Mouse (Mus musculus): Measurements from ENCODE around the gene Mlh1.

Mlh1 gene

DNA sequence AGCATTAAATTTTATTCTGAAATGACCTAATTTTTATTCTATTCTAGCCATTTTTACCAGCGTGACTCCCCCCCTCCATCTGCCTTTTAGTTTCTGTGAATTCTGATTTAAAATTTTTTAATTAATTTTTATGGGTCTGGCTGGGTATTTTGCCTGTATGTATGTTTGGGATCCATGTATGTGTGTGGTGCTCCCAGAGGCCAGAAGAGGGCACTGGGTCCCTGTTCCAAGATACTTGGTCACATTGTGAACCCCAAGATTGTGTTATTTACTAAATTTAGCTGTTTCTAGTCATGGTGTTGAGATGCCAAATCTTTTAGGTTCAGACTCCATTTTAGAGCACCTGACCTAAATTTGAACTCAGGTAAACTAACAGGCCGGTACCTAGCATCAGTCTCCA is 14.9 kb upstream of the Mlh1 start:
- no peak for DNase-seq (ENCODE audit: low read depth, low spot score)

DNA sequence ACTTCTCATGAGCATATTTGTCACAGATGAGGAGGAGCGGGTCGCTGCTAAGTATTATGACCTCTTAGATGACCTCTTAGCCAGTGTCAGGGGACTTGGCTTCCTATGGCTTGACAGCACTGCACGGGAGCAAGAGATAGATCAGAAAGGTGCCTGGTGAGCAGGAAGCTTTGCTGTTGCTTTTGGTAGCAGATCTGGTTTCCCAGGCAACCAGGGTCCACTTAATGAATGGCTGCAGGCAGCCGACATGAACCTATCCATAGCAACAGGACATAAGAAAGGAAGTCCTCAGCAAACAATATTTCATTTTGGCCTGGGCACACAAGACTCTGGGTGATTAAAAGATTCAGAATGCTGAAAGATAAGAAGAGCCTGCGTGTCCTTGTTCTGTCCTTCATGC is 14.1 kb upstream of the Mlh1 start:
- no peak for DNase-seq (ENCODE audit: low read depth, low spot score)

DNA sequence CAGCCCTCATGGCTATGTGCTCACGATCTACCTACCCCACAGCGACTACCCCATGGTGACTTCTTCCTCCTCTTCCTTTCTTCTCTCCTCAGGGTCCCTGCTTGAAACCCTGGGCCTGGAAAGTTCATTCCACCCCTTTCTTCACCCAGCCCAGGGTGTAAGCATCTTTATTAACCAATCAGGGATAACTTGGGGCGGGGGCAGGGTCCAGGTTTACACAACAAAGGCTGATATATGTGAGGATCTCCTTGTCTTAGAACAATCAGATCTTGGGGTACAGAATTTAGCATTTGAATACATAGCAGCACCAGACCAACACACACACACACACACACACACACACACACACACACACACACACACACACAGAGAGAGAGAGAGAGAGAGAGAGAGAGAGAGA is 13.5 kb upstream of the Mlh1 start:
- DNase-seq (ENCODE audit: low read depth, low spot score) = no peak

DNA sequence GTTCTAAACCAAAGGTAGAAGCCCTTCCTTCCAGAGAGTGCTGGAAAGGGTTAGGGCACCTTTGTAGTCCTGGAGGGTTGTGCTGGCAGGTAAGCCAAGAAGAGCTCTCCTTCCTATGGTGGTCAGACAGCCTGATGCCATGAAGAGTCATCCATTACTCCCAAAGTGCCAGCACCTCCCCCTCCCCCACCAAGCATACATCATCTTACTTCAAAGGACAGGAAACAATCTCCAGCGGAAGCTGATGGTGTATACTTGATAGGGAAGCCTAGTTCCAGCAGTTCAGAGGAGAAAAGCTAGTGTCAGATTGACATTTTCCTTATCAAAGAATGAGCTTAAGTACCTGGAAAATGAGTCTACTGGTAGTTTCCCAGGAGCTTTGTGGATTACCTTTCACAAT is 3.6 kb upstream of the Mlh1 start:
- no peak for DNase-seq (ENCODE audit: low read depth, low spot score)

DNA sequence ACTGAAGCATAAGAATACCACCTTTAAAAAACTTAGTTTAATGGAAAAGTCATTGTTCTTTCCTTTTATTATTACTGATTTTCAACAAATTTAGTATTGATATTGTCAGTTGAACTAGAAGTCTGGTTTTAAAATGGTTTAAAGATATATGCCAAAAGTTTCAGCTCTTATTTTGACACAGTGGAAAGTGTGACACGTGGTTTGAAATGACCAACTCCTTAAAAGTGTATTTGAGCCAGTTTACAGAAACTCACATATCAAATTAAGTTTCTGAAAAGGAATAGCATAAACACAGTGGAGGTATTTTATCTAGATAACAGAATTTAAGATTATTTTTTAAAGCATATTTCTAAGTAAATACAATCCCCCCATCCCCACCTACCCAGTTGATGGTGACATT is 2.4 kb upstream of the Mlh1 start:
- DNase-seq (ENCODE audit: low read depth, low spot score) = no peak

DNA sequence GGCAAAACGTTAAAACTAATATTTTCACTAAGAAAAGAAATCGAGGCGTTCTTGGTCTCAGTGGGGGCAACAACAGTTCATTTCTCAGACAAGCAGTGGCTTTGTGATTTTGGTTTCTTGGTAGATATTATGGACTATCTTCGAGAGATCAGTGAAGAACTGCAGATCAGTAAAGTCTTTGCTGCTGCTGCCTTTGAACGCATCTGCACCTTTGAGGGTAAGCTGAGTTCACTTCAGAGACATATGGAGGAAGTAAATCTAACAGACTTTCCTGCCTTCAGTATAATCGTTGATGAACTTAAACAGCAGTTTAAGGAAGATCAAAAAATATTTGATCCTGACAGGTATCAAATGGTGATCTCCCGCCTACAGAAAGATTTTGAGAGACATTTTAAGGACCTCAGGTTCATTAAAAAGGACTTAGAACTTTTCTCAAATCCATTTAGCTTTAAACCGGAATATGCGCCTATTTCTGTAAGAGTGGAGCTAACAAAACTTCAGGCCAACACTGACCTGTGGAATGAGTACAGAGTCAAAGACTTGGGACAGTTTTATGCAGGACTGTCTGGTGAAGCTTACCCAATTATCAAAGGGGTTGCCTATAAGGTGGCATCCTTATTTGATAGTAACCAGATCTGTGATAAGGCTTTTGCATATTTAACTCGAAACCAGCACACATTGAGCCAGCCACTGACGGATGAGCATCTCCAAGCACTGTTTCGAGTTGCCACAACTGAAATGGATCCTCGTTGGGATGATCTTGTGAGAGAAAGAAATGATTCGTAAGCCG is 1.6 kb upstream of the Mlh1 start:
- DNase-seq (ENCODE audit: low read depth, low spot score) = no peak

DNA sequence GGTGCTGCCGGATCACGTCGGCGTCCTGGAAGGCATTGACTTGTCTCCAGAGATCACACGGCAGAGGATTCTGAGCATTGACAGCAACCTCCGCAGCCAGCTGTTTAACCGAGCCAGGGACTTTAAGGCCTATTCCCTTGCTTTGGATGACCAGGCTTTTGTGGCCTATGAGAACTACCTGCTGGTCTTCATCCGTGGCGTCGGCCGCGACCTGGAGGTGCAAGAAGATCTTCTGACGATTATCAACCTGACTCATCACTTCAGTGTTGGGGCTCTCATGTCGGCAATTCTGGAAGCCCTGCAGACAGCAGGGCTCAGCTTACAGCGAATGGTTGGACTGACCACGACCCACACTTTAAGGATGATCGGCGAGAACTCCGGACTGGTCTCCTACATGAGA is 765 bp upstream of the Mlh1 start:
- peak; percentile 39 for DNase-seq (ENCODE audit: low read depth, low spot score)

DNA sequence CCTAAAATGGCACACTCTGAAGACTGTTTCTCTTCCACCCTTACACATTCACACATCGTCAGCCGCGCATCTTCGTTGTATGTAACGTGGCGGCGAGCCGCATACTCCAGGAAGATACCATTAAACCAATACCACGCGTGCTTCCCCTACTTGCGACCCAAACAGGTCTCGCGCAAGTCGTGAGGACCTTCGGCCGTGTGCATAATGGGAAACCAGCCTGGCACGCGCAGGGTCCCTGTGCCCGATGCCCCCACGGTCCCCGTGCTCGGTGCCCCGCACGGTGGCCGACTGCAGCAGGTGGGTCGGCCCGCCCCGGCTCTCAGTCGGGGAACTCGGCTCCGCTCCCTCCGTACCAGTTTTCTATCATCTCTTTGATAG is 546 bp downstream of the Mlh1 start:
- no peak for DNase-seq (ENCODE audit: low read depth, low spot score)

DNA sequence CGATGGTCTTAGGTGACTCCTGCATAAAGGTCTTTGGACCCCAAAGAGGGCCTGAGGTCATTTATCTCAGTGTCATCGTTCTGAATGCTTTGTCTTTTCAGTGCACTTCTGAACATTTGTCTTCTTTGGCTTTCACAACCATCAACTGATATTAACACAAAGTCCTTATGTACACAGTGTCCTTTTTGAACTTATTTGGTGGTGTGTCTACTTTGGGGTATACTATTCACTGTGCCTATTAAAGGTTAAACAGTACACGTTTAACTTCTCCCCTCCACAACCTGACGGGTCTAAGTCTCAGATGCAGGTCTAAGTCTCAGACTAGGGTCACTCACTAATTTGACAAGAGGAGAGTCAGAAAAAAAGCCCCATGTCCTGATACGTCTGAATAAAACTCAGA is 985 bp downstream of the Mlh1 start:
- no peak for DNase-seq (ENCODE audit: low read depth, low spot score)

DNA sequence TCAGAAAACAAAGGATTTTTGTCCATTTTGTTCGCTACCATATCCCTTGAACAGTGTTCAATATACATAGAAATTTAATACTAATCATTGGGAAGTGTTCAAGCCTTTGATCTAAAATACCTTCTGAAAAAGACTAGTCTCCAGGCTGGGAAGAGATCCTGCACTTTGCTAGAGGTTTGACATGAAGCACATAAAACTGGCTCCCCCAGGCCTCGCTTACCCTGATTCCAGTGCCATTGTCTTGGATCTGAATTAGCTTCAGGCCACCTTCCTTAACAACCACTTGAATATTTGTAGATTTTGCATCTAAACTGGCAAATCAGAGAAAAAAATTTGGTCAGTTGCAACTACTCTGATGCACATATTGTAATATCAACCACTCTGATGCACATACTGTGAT is 3.6 kb downstream of the Mlh1 start:
- DNase-seq (ENCODE audit: low read depth, low spot score) = no peak

DNA sequence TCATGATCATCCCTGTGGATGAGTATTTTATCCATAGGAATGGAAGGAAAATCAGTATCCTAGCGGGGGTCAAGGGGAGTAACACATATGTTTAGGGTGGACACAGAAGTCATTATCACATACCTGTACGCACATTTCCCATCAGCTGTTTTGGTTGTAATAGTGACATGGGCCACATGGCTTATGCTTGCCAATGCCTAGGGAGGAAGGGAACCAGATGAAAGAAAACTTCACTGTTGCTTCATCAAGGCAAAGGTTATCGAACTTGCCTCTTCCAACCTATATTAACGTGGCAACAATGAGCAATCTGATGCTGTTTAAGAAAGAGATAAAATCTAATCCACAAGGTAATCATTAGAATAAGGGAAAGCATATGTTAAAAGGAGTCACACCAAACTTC is 10.2 kb downstream of the Mlh1 start:
- no peak for DNase-seq (ENCODE audit: low read depth, low spot score)

DNA sequence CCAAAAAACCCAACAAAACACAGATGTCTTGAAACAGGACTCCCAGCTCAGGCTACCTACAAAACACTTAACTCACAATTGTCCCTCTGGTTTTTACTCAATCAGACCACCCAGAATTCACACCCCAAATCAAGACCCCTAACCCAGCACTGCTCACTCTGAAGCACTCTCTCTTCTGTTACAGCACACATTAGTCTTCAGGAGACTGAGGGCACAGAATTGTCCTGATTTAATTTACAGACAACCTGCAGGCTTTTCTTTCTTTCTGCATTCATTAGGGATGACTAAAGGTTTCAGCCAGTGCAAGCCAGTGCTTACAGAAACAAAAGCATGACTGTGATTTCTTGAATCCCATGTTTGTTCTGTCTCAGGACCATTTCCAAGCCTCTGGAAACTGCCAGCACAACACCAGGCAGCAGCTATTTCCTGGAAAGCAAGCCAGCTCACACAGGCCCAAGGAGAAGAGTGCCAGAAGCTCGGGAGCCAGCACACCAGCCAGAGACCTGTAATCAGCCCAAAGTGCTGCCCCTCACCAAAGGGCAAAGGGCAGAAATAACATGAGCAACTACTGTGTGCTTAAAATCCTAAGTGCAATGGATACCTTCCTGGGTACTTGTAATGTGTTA is 11.1 kb downstream of the Mlh1 start:
- DNase-seq (ENCODE audit: low read depth, low spot score) = peak; percentile 20

DNA sequence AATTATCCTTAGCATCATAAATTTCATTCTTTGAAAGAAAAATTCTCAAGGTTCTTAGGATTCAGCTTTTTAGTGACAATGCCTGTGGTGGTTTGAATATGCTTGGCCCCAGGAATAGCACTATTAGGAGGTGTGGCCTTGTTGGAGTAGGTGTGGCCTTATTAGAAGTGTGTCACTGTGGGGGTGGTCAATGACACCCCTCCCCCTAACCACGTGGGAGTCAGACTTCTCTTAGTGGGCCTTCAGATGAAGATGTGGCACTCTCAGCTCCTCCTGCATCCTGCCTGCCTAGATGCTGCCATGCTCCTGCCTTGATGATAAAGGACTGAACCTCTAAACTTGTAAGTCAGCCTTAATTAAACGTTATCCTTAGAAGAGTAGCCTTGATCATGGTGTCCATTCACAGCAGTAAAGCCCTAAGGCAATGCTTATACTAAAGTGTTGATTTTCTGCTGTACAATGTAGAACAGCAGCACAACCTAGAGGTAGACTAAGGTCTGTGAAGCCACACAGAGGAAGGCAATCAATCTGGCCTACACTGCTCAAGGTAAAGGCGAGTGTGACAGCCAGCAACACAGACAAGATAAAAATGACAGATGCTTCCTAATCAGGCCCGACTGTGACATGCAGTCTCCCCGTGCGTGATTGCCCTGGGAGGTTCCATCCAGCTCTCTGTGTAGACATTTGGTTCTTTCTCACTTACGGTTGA is 19.3 kb downstream of the Mlh1 start:
- no peak for DNase-seq (ENCODE audit: low read depth, low spot score)

DNA sequence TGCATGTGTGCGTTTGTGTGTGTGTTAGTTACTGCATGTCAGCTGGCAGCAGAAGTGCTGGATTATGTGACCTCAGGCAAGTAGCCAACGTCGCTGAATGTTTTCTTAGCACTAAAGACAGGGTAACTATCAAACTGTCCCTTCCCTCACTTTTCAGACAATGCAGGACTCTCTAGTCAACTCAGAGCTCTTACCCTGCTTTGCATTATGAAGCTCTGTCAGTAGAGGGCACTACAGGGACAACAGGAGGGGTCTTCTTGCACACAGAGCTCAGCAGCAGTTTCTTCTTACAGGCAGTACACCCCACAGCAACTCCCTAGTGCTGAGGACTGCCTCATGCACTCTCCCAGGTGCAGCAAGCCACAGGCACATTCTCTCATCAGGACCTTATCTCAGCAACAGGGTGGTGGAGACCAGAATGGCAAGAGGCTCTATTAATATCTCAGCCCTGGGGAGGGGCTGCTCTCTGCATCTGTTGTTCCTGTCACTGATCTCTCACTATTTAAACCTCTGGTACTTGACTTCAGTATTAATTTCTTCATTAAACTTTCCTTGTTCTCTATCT is 23.8 kb downstream of the Mlh1 start:
- DNase-seq (ENCODE audit: low read depth, low spot score) = no peak

DNA sequence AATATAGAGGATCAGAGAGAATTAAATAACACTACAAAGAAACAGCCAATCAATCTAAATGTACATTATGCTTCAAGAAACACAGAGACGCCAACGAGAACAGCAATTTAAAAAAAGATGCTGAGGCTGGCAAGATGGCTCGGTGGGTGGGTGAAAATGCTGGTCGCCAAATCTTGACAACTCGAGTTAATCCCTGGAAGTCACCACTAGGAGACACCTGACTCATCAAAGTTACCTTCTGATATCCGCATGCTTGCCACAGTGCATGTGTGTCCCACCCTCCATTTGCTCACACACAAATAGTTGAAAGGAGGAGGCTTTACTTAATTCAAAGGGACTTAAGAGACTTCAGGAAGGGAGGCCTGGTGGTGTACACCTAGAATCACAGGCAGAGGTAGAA is 26.0 kb downstream of the Mlh1 start:
- no peak for DNase-seq (ENCODE audit: low read depth, low spot score)

DNA sequence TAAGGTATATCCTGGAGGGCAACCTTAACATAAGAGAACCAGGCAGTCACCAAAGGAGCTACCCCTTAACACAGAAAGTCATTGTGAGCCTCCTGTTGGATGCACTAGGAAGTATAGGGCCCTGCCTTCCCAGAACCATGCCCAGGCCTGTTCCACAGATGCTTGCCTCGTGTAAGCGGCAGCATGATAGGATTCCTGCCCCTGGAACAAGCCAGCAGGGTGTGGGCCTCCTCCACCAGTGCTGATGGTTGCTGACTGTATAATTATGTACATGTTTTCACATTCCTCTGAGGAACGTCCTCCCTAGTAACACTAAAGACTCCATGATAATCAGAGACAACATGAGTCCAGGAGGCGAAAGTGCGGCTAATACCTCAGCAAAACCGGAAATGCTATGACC is 28.2 kb downstream of the Mlh1 start:
- no peak for DNase-seq (ENCODE audit: low read depth, low spot score)

DNA sequence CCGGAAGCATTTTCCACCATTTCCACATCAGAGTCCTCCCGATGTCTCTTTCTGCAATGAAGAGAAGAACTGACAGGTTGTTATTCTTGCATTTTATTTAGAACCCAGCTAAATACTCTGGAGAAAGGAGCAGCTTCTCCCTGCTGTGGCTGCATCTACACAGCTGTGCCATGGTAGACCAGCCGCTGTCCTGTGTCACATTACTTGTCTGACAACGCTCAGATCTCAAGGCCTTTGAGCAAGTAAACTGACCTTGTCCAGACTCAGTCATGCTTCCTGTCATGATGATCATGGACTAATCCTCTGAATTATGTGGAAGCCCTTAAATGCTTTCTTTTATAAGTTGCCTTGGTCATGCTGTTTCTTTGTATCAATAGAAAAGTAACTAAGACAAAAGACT is 31.8 kb downstream of the Mlh1 start:
- DNase-seq (ENCODE audit: low read depth, low spot score) = no peak

DNA sequence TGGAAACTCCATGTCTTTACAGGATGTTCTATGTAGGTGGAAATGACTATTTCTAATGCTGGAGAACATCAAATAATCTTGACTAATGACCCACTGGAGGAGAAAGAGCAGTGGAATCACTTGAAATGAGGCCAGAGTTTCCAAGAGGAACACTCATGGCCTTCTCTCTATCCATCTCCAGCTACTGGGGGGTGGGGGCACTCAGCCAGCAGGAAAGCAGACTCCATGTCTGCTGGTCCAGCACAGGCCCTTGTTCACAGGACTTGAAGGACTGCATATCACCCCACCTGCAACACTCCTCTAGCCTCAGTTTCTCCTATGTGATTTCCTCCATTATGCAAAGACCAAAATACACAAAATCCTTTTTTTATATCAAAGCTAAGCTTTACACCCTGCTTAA is 33.9 kb downstream of the Mlh1 start:
- DNase-seq (ENCODE audit: low read depth, low spot score) = no peak

DNA sequence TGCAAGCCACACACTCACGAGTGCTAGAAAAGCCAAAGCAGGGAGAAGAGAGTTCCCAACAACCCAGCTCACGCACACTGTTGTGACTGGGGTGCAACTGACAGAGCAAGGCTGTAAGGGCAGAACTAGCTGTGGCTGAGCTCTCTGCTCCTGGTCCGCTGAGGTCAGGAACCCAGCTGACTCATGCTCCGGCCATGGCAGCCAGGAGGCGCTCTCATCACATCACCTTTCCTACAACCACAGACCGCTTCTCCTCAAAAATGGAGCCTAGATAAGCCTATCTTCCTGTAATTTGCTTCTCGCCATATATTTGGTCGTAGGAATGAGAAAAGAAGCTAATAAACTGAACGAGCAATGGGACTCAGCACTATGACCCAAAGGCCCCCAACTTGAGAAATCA is 36.9 kb downstream of the Mlh1 start:
- no peak for DNase-seq (ENCODE audit: low read depth, low spot score)

DNA sequence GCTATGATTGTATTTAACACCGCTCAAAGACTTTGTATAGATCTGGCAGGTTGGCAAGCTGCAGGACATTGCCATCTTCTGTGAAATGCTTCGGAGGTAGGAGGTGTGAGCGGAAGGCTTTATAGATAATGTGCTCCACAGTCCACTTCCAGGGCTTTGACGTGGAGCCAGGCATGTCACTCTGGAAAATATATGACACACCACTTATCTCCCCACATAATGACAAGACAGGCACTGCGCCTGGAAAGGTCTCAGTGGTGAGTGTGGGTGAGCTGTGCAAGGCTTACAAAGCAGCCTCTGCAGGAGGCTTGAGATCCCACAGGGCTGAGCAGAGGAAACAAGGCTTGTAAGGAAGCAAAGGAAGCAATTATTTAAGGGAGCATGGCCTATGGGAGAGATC is 43.1 kb downstream of the Mlh1 start:
- DNase-seq (ENCODE audit: low read depth, low spot score) = no peak

DNA sequence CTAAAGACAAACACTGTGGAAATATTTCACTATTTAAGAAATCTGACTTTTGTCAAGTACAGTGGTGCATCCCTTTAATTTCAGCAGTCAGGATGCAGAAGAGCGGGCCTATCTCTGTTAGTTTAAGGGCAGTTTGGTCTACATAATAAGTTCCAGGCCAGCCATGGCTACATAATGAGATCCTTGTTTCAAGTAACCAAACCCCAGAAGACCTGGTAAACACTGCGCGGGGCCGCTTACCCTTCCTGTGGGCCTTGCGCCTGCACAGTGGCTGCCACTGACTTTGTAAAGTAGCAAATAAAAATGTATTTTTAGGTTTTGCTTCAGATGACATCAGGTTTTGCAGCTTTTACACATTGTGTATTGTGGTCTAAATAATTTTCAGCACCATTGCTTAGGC is 48.2 kb downstream of the Mlh1 start:
- no peak for DNase-seq (ENCODE audit: low read depth, low spot score)

DNA sequence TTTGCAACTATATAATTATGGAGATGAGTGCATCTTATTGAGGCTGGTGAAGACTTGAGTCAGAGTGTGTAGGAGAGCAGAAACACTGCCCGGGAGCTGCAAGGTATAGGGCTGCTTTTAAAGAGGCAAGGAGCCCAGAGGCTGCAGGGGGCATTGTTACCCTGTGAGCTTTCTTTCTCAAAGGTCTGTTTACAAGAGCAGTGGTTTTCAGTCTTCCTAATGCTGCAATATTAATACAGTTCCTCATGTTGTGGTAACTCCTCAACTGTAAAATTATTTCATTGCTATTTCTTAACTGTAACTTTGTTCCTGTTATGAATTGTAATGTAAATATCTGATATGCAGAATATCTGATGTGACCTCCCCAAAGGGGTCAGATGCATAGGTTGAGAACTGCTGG is 50.0 kb downstream of the Mlh1 start:
- DNase-seq (ENCODE audit: low read depth, low spot score) = no peak

DNA sequence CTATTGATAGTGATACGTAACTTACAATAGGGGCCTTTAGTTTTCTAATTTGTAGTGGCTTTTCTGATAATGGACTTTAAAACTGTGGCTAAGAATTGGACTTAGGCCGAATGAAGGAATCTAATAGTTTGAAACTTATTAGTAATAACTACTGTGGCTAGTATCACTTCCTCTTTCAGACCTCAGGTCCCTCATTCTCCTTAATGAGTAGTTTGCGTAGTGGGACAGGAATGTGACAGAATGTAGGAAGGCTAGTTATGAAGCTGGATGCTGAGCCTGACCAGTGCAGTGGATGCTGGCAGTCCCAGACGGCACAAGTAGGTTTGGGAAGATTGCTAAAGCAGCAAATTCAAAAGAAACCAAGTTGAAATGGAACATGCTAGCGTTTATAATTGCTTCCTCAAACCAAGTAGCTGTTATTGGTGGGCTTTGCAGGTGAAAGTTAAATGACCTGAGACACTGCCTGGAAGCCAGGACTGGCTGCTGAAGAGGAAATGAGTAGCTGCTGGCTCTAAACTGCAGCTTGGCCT is 51.0 kb downstream of the Mlh1 start:
- DNase-seq (ENCODE audit: low read depth, low spot score) = no peak

Measured in skeletal muscle tissue, adult 2 months (tissue).